Mouse (Mus musculus) right cerebral cortex, postnatal 14 days (tissue): ENCODE results near the gene Cgn.
A peak's percentile ranks its signal among the peaks of the same experiment; 100 is the strongest.

Source experiments
- DNase-seq: peaks from one replicate; pipeline ENCODE4 v3.0.0; 2022

The Cgn gene

DNA sequence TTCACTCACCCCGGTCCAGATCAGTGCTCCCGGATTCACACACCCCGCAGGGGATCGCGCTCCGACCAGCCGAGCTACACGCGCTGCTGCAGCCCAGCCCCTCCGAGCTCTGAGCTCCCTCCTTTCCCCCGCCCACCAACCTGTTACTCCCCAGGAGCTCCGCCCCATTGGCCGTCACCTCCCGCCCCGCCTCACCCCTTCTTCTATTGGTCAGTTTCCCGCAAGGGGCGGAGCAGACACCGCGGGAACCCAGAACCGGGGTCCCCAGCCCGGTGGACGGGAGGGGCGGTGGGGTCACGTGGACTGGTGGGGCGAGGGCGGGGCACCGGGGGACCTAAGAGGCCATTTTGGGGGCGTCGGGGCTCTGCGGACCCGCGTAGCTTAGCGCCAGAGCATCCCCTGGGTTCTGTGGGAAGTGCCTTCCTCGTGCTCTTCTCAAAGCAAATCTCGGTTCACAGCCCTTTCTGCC is at the start of gene Cgn:
Cgn (minus strand) TSS at position 126 of the 469 bp plus-strand sequence.
- DNase-seq = peak; percentile 94

DNA sequence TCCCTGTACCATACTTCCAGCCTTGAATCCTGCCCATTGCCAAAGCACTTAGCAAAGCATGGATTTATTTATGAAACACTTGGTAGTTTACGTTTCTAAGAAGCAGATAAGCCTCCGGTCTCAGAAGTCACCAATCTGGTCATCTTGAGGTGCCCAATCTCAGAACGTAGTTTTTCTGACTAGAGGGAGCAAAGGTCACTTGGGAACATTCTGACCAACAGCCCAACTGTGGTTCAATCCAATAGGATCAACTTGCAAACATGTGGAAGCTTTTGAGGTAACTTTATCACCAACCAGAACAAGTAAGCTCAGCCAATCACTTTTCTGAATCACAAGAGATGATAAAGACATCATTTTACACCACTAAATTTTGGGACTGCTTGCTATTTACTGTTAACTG is 49.1 kb upstream of the Cgn start:
- no peak for DNase-seq

GRCm38 (mm10) chr3:94833358-94833757 is 47.1 kb upstream of the Cgn start:
- DNase-seq = no peak

DNA sequence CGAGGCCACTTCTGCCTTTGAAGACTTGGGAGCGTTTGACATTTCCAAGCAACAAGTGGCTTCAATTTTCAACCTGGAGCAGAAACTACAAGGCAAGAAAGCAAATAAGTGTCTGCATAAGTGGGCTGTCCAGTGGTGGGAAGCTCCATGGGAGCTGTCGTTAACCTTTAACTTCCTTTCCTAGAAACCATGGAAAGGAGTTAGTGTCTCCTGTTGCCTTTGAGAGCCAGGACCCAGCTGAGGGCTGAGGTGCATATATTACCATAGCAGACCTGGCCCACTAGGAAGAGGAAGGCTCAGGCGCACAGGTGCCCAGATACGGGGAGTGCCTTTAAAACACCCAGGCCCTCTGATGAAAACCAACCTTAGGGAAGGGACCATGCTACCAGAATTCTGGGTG is 46.4 kb upstream of the Cgn start:
- DNase-seq = no peak

GRCm38 (mm10) chr3:94832100-94832499 is 45.8 kb upstream of the Cgn start:
- no peak for DNase-seq

DNA sequence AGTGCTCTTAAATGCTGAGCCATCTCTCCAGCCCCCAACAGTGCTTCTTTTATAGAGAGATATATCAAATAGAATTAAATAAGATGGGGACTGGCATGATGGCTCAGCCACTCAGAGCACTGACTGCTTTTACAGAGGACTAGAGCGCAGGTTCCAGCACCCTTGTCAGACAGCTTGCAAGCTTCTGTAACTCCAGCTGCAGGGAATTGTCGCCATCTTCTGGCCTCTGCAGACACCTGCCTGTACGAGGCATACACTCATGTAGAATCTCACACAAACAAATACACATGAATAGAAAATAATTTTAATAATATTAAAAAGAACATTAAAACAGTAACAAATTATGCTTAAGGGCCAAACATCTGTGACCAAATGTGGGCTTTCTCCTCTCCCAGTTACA is 37.8 kb upstream of the Cgn start:
- no peak for DNase-seq

- no peak for DNase-seq
Observed at GRCm38 (mm10) chr3:94822082-94822481, 35.8 kb upstream of the Cgn start.

DNA sequence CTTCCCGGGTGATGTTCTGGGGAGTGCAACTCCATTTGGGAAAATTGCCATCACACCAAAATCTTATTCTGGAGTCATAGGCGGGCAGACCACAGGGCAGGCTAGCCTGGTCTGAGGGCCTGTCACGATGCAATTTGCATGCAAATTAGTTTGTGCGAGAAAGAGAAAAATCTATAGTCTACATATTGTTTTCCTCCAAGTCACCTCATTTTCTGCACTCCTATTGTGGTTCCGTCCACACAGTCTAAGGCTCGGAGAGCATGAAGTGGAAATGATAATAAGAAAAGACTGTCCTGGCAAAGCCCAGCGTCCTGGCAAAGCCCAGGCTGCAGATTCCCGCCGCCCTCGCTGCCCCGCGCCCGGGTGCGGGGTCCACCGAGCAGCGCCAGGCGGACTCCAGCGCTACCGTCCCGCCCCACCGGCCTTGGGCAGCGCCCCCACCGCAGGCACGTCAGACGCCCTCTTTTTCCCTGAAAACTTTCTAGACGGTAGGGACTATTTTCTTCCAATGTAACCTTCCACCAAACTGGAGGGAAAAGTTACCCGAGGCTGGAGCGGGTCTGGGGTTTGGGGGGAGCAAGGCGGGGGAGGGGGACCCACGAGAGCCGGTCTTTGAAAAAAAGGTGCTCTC is 34.8 kb upstream of the Cgn start:
- DNase-seq = peak; percentile 21

DNA sequence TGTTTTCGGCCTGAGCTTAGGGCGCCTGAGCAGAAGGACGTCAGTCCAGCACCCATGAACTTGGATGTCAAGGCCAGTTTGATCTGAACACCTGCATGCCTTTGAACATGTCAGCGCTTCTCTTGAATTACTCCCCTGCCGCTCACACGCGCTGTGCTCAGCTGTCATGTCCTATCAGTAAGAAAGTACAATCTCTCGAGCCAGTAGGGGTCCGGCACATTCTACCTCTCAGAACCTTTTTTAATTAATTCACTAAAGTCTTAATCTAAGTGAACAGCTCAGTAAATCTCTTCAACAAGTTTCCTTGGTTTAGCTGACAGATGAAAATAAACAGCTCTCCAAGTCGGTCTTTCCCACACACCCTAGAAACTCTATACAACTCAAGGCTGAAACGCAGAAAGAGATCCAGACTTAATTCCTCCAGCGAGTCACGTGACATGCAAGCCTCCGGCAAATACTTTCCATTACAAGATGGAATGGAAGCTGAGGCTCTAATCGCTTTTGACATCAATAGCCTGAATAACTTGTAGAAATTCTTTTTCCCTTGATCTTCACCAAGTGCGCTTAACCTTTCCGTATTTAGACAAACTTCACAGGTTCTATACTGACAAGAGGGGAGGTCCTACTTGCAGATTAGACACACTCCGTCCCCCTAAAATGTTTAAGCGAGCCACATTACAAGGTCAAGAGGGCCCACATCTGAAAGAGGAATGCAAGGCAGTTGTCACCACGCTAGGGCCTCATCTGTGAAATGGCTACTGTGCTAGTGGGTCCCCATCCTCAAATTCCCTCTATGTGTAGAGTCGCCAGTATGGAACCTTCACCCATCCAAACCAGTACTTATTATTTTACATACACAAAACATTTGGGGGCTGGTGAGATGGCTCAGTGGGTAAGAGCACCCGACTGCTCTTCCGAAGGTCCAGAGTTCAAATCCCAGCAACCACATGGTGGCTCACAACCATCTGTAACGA is 33.4 kb upstream of the Cgn start:
- DNase-seq = no peak

DNA sequence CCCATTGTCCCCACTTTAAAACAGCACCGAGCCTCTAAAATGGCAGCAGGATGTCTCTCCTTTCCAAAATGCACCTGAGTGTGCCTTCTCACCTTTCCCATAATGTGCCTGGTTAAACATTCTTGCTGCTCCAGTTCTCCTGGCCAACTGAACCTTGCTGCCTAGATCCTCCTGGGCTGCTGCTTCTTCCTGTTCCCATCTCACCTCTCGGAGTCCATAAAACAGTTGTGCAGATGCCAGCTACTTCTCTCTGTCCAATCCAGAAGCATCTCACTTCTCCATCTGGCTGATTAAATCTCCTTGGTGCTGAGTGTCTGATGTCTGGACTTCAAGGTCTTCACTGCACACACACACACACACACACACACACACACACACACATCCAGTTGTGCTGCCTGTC is 31.4 kb upstream of the Cgn start:
- DNase-seq = no peak

DNA sequence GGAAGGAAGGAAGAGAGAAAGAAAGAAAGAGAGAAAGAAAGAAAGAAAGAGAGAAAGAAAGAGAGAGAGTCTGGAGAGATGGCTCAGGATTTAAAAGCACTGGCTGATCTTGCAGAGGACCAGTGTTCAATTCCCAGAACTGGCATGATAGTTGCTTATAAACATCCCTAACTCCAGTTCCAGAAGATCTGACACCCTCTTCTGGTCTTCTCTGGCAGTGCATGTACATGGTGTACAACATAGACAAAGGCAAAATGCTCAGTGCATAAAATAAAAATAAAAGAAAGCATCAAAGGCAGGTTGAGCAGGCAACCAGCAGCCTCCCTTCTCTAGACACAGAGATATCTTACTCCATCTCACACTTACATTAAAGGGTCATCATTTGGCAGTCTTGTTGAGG is 29.3 kb upstream of the Cgn start:
- no peak for DNase-seq

- DNase-seq = no peak
Observed at GRCm38 (mm10) chr3:94814663-94815062, 28.4 kb upstream of the Cgn start.

GRCm38 (mm10) chr3:94814063-94814462 is 27.8 kb upstream of the Cgn start:
- DNase-seq = no peak

GRCm38 (mm10) chr3:94813651-94814050 is 27.4 kb upstream of the Cgn start:
- no peak for DNase-seq

DNA sequence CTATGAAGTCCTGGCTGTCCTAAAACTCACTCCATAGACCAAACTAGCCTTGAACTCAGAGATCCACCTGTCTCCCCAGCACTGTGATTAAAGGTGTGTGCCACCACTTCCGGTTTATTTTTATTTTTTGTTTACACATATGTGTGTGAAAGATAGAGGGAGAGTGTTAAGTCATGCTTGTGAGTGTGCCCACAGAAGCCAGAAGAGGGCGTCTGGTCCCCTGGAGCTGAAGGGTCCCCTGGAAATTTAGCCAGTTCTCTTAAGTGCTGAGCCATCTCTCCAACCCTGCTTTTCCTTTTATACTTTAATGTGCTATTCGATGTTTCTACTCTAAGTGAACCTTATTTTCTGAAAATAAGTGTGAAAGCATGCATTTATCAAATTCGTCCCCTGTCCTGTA is 25.3 kb upstream of the Cgn start:
- peak; percentile 18 for DNase-seq

DNA sequence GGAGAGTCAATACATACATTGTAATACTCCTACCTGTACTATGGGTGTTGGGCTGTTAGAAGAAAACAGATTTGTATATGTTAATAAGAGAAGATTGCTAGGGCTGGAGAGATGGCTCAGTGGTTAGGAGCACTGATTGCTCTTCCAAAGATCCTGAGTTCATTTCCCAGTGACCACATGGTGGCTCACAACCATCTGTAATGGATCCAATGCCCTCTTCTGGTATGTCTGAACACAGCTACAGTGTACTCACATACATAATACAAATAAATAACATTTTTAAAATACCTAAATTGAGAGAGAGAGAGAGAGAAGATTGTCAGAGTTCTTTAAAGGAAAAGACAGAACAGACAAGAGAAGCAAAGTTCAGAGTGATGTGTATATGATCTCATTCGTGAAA is 22.0 kb upstream of the Cgn start:
- no peak for DNase-seq

- DNase-seq = no peak
Observed at GRCm38 (mm10) chr3:94804976-94805375, 18.7 kb upstream of the Cgn start.

- DNase-seq = no peak
Observed at GRCm38 (mm10) chr3:94804146-94804545, 17.9 kb upstream of the Cgn start.

- DNase-seq = no peak
Observed at GRCm38 (mm10) chr3:94796181-94796580, 9.9 kb upstream of the Cgn start.

GRCm38 (mm10) chr3:94795596-94796140 is 9.4 kb upstream of the Cgn start:
- no peak for DNase-seq

GRCm38 (mm10) chr3:94794359-94794758 is 8.1 kb upstream of the Cgn start:
- no peak for DNase-seq

GRCm38 (mm10) chr3:94793672-94794071 is 7.4 kb upstream of the Cgn start:
- DNase-seq = no peak

GRCm38 (mm10) chr3:94792258-94792657 is 6.0 kb upstream of the Cgn start:
- DNase-seq = no peak

GRCm38 (mm10) chr3:94789516-94789915 is 3.2 kb upstream of the Cgn start:
- DNase-seq = peak; percentile 22
